In genomic region chr17:24208641-24209042, GRCm38 (mm10) we compare ENCODE assay signal across 7 mouse cellular contexts. TPM values are rescaled to one million over a fixed set of nuclear protein-coding genes. Genes with fewer than 3 reads are reported as not detected.
DNase-seq lines count a peak whose midpoint lies in the region; ATAC-seq and TF ChIP-seq lines count a peak whose summit lies in the region.

No protein-coding gene starts in this region.

- no peaks in the 10 kb centered on the region for H3K9me3 ChIP-seq in embryonic facial prominence, embryonic 14.5 days (ENCODE audit: control insufficient read depth, low read length)
- no peaks in the 10 kb centered on the region for H3K9me3 ChIP-seq in hindbrain, embryonic 16.5 days (ENCODE audit: control insufficient read depth, low read length)
- H3K9me3 ChIP-seq in lung, postnatal 0 days (ENCODE audit: low read length) = no peaks in the 10 kb centered on the region

- H3K4me2 ChIP-seq in embryonic facial prominence, embryonic 14.5 days (ENCODE audit: low read depth, low read length) = peak overlapping the region; percentile 92
- H3K4me2 ChIP-seq in hindbrain, embryonic 16.5 days (ENCODE audit: low read length) = peak overlapping the region; percentile 82
- H3K4me2 ChIP-seq in lung, postnatal 0 days (replicated peaks; ENCODE audit: low read depth, low read length) = peak overlapping the region; percentile 64

- peak overlapping the region; percentile 78 for H3K9ac ChIP-seq in embryonic facial prominence, embryonic 14.5 days (ENCODE audit: low read depth, low read length)
- peak overlapping the region; percentile 80 for H3K9ac ChIP-seq in hindbrain, embryonic 16.5 days (ENCODE audit: low read depth, low read length)
- H3K9ac ChIP-seq in lung, postnatal 0 days (replicated peaks; ENCODE audit: low read depth) = peak overlapping the region; percentile 45; the same call in 1 of the 2 replicates

- 0% methylated on average over 7 of the region's 29 CpGs for WGBS in embryonic facial prominence, embryonic 14.5 days
- WGBS in hindbrain, embryonic 16.5 days = 5% methylated on average over 28 of the region's 29 CpGs
- 5% methylated on average over 29 of the region's 29 CpGs for WGBS in lung, postnatal 0 days

- H3K27ac ChIP-seq in embryonic facial prominence, embryonic 14.5 days (replicated peaks; ENCODE audit: low read depth, low read length) = peak overlapping the region; percentile 93
- H3K27ac ChIP-seq in hindbrain, embryonic 16.5 days (ENCODE audit: low read depth, low read length) = peak overlapping the region; percentile 62
- H3K27ac ChIP-seq in lung, postnatal 0 days (ENCODE audit: low read length) = peak overlapping the region; percentile 16; the same call in 1 of the 2 replicates
- no peak overlapping the region for H3K27ac ChIP-seq in testis, adult 2 months (ENCODE audit: control insufficient read depth, insufficient read depth, low read depth, low read length)

- peak; percentile 42 for DNase-seq in ovary, postnatal 36 days (ENCODE audit: low spot score)
- DNase-seq in ovary, postnatal 10 days (ENCODE audit: low spot score) = no peak
- DNase-seq in embryonic facial prominence, embryonic 14.5 days (ENCODE audit: low spot score) = no peak
- DNase-seq in lung, postnatal 0 days (ENCODE audit: low spot score) = no peak
- DNase-seq in thymus, postnatal 36 days = no peak

- no peaks in the 10 kb centered on the region for H3K27me3 ChIP-seq in embryonic facial prominence, embryonic 14.5 days (replicated peaks; ENCODE audit: control insufficient read depth, insufficient read depth, low read length)
- no peaks in the 10 kb centered on the region for H3K27me3 ChIP-seq in hindbrain, embryonic 16.5 days (replicated peaks; ENCODE audit: control insufficient read depth, insufficient read depth, low read length)
- H3K27me3 ChIP-seq in lung, postnatal 0 days (replicated peaks; ENCODE audit: insufficient read depth, low read length) = 0 out of 2 replicates have a peak, but pooled peaks cover 11% of the 10 kb centered on the region
- H3K27me3 ChIP-seq in testis, adult 2 months (ENCODE audit: control insufficient read depth, insufficient read depth, low read length) = no peaks in the 10 kb centered on the region

- peak overlapping the region; percentile 75 for H3K4me3 ChIP-seq in embryonic facial prominence, embryonic 14.5 days (ENCODE audit: low read depth, low read length)
- H3K4me3 ChIP-seq in hindbrain, embryonic 16.5 days (ENCODE audit: low read length) = peak overlapping the region; percentile 50
- peak overlapping the region; percentile 36 for H3K4me3 ChIP-seq in lung, postnatal 0 days (ENCODE audit: low read depth, low read length)
- peak overlapping the region; percentile 67 for H3K4me3 ChIP-seq in testis, adult 2 months (ENCODE audit: control insufficient read depth, low read depth, low read length)

- no peak for ATAC-seq in embryonic facial prominence, embryonic 14.5 days (ENCODE audit: low read depth)
- ATAC-seq in hindbrain, embryonic 16.5 days = no peak
- ATAC-seq in lung, postnatal 0 days = 0 out of 2 replicates have a peak, but pooled peaks have one; percentile 0

- no peaks in the 10 kb centered on the region for H3K36me3 ChIP-seq in embryonic facial prominence, embryonic 14.5 days (ENCODE audit: control insufficient read depth, insufficient read depth, low read length)
- H3K36me3 ChIP-seq in hindbrain, embryonic 16.5 days (ENCODE audit: control insufficient read depth, insufficient read depth, low read length) = no peaks in the 10 kb centered on the region
- no peaks in the 10 kb centered on the region for H3K36me3 ChIP-seq in lung, postnatal 0 days (ENCODE audit: insufficient read depth, low read length)
- H3K36me3 ChIP-seq in testis, adult 2 months (ENCODE audit: control insufficient read depth, insufficient read depth, low read length) = no peaks in the 10 kb centered on the region

- no peak for TF ChIP-seq EP300 in lung, postnatal 0 days (IDR thresholded peaks at IDR 0.05)

- peaks cover 72% of the 10 kb centered on the region for H3K4me1 ChIP-seq in embryonic facial prominence, embryonic 14.5 days (ENCODE audit: control insufficient read depth, insufficient read depth, low read length)
- peaks cover 71% of the 10 kb centered on the region for H3K4me1 ChIP-seq in hindbrain, embryonic 16.5 days (ENCODE audit: control insufficient read depth, insufficient read depth, low read depth, low read length)
- H3K4me1 ChIP-seq in lung, postnatal 0 days (ENCODE audit: insufficient read depth, low read depth, low read length) = peaks cover 40% of the 10 kb centered on the region
- peaks cover 53% of the 10 kb centered on the region for H3K4me1 ChIP-seq in testis, adult 2 months (ENCODE audit: control insufficient read depth, insufficient read depth, low read length)

- no peak for TF ChIP-seq POLR2A in testis, adult 2 months (IDR thresholded peaks at IDR 0.05; ENCODE audit: control insufficient read depth, low read depth, low read length)

- TF ChIP-seq CTCF in lung, postnatal 0 days (IDR thresholded peaks at IDR 0.05) = no peak
- no peak for TF ChIP-seq CTCF in testis, adult 2 months (IDR thresholded peaks at IDR 0.05; ENCODE audit: control insufficient read depth, insufficient read depth, insufficient replicate concordance, low read depth, low read length)

RNA-seq across cellular contexts. Expression of gene Ntn3, which starts 0.7 kb away (rescaled TPM):
- 9.6 and 10.7 TPM in 2 replicates for polyA plus RNA-seq in embryonic facial prominence, embryonic 14.5 days (2014; fragmentation: Nextera tagmentation; extraction: Ambion mirVana)
- 4.5 and 4.6 TPM in 2 replicates for polyA plus RNA-seq in hindbrain, embryonic 16.5 days (2015; fragmentation: Nextera tagmentation; extraction: Ambion mirVana)
- 2.3 and 2.5 TPM in 2 replicates for polyA plus RNA-seq in lung, postnatal 0 days (2015; fragmentation: Nextera tagmentation; extraction: Ambion mirVana)
- polyA plus RNA-seq in testis, adult 2 months (2012; rRNA removed) = 0.35 and 0.54 TPM in 2 replicates

RNA-seq across cellular contexts. Expression of gene Tbc1d24, which starts 3.3 kb away (rescaled TPM):
- 4.6 and 6.4 TPM in 2 replicates for polyA plus RNA-seq in embryonic facial prominence, embryonic 14.5 days (2014; fragmentation: Nextera tagmentation; extraction: Ambion mirVana)
- 26.6 and 29.5 TPM in 2 replicates for polyA plus RNA-seq in hindbrain, embryonic 16.5 days (2015; fragmentation: Nextera tagmentation; extraction: Ambion mirVana)
- polyA plus RNA-seq in lung, postnatal 0 days (2015; fragmentation: Nextera tagmentation; extraction: Ambion mirVana) = 1.8 and 1.9 TPM in 2 replicates
- polyA plus RNA-seq in testis, adult 2 months (2012; rRNA removed) = 7.0 and 9.5 TPM in 2 replicates

RNA-seq across cellular contexts. Expression of gene Tedc2, which starts 12.0 kb away (rescaled TPM):
- polyA plus RNA-seq in embryonic facial prominence, embryonic 14.5 days (2014; fragmentation: Nextera tagmentation; extraction: Ambion mirVana) = 9.2 and 9.9 TPM in 2 replicates
- polyA plus RNA-seq in hindbrain, embryonic 16.5 days (2015; fragmentation: Nextera tagmentation; extraction: Ambion mirVana) = 8.9 and 10.1 TPM in 2 replicates
- 5.3 and 6.3 TPM in 2 replicates for polyA plus RNA-seq in lung, postnatal 0 days (2015; fragmentation: Nextera tagmentation; extraction: Ambion mirVana)
- polyA plus RNA-seq in testis, adult 2 months (2012; rRNA removed) = 4.0 and 4.1 TPM in 2 replicates

RNA-seq across cellular contexts. Expression of gene Atp6v0c, which starts 39.1 kb away (rescaled TPM):
- polyA plus RNA-seq in embryonic facial prominence, embryonic 14.5 days (2014; fragmentation: Nextera tagmentation; extraction: Ambion mirVana) = 573 and 574 TPM in 2 replicates
- 1,653 and 1,817 TPM in 2 replicates for polyA plus RNA-seq in hindbrain, embryonic 16.5 days (2015; fragmentation: Nextera tagmentation; extraction: Ambion mirVana)
- polyA plus RNA-seq in lung, postnatal 0 days (2015; fragmentation: Nextera tagmentation; extraction: Ambion mirVana) = 566 and 620 TPM in 2 replicates
- polyA plus RNA-seq in testis, adult 2 months (2012; rRNA removed) = 329 and 345 TPM in 2 replicates

RNA-seq across cellular contexts. Expression of gene Ccnf, which starts 42.6 kb away (rescaled TPM):
- 42.2 and 48.1 TPM in 2 replicates for polyA plus RNA-seq in embryonic facial prominence, embryonic 14.5 days (2014; fragmentation: Nextera tagmentation; extraction: Ambion mirVana)
- polyA plus RNA-seq in hindbrain, embryonic 16.5 days (2015; fragmentation: Nextera tagmentation; extraction: Ambion mirVana) = 14.4 and 17.6 TPM in 2 replicates
- polyA plus RNA-seq in lung, postnatal 0 days (2015; fragmentation: Nextera tagmentation; extraction: Ambion mirVana) = 2.8 and 4.5 TPM in 2 replicates
- 10.7 and 13.3 TPM in 2 replicates for polyA plus RNA-seq in testis, adult 2 months (2012; rRNA removed)
